Mouse (Mus musculus): ENCODE results near the gene Sytl3. TPM values are rescaled to one million over a fixed set of nuclear protein-coding genes. Genes with fewer than 3 reads are reported as not detected.
A peak's percentile ranks its signal among the peaks of the same experiment; 100 is the strongest.
"Not testable (repeated sequence)": the region's sequence is repeated elsewhere in the genome, so short reads cannot be mapped to it uniquely, and the experiment has no call there.

The Sytl3 gene
- polyA plus RNA-seq, 1 experiment from 2014 or later, result 0.43 TPM

DNA sequence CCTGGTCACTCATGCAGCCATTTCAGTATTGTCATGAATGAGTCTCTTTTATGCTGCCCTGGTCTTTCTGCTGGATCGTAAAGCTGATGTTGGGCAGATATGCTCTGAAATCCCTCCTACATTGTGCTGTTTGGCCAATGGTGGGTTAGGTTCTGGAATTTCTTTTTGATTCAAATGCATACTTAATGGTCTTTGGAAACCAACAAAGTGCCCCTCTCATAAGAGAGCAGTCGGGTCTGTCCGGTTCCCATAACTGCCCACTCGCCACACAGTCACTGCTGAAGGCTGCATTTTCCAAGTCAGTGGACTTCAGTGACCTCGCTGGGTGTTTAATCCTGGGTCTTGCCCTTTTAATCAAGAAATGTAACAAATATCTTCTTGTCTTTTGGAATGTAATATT, 24.8 kb downstream of the Sytl3 start:
- H3K9ac ChIP-seq (replicated peaks); H3K27ac ChIP-seq (replicated peaks); H3K9me3 ChIP-seq; H3K27me3 ChIP-seq; H3K4me2 ChIP-seq (replicated peaks); ATAC-seq (replicated peaks); H3K4me3 ChIP-seq; H3K36me3 ChIP-seq; H3K4me1 ChIP-seq: not testable (repeated sequence)
- WGBS, result 92% methylated on average over 1 of the region's 5 CpGs

DNA sequence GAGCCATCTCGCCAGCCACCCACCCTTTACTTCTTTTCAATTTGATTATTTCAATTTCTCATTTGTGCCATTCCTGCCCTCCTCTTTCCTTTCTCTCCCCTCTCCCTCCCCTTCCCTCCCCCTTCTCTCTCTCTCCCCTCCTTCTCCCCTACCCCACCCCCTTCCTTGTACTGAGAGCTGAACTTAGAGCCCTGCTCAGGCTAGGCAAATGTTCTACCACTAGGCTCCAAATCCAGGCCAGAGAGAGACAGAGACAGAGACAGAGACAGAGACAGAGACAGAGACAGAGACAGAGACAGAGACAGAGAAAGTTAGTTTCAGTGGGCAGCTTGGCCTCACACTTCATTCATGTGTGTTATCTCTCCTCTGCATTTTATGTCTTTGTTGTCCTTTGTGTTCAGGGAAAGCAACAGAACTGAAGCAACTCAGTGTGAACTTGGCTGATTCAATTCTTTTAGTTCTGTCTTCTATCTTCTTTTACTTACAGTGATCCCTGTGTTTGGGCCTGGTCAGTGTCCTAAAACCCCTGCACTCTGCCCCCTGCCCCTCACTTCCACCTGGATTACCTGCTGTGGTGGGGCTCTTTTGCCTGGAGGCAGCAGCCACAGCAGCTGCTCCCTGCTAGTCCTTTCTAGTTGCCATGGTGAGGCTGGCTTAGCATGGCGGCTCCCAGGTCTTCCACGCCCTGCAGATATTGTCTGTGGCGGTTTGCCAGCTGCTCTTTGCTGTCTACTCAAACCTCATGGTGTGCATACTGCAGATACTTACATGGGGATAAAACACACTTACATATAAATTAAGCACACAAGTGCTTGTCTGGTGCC, 25.8 kb downstream of the Sytl3 start:
- H3K27ac ChIP-seq (replicated peaks); H3K4me1 ChIP-seq; H3K36me3 ChIP-seq; H3K4me2 ChIP-seq (replicated peaks); H3K9ac ChIP-seq (replicated peaks); H3K4me3 ChIP-seq; H3K27me3 ChIP-seq; H3K9me3 ChIP-seq: not testable (repeated sequence)
- ATAC-seq (replicated peaks), result peak; percentile 90
- no CpG with 5 or more reads among the region's 4 CpGs for WGBS

DNA sequence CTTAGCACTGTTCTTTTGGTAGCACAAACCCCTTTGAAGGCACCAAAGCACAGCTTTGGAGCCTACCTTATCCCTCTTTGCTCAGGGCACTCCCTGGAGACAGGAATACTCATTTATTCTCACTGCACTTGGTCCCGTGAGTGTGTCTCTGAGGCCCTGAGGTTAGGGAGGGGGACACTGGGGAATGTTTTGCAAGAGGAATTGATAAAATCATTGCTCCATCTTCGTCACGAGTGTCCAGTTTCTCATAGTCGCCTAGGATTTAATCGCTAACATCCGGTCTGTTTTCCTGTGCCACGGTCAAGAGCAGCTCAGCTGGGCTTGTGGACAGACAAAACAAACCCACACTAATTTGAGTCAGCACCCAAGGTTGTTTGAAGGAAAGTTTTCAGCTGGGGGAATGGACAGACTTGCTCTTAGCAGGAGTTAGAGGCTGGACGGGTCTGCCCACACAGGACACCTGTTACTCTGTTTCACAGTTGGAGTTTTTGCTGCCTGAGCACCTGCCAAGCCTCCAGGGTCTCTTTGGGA, 26.5 kb downstream of the Sytl3 start:
- H3K9ac ChIP-seq (replicated peaks); H3K27me3 ChIP-seq; H3K4me1 ChIP-seq; H3K4me2 ChIP-seq (replicated peaks); H3K4me3 ChIP-seq; H3K9me3 ChIP-seq; H3K36me3 ChIP-seq; H3K27ac ChIP-seq (replicated peaks): not testable (repeated sequence)
- peak; percentile 41 for ATAC-seq (replicated peaks)
- 63% methylated on average over 4 of the region's 8 CpGs for WGBS

DNA sequence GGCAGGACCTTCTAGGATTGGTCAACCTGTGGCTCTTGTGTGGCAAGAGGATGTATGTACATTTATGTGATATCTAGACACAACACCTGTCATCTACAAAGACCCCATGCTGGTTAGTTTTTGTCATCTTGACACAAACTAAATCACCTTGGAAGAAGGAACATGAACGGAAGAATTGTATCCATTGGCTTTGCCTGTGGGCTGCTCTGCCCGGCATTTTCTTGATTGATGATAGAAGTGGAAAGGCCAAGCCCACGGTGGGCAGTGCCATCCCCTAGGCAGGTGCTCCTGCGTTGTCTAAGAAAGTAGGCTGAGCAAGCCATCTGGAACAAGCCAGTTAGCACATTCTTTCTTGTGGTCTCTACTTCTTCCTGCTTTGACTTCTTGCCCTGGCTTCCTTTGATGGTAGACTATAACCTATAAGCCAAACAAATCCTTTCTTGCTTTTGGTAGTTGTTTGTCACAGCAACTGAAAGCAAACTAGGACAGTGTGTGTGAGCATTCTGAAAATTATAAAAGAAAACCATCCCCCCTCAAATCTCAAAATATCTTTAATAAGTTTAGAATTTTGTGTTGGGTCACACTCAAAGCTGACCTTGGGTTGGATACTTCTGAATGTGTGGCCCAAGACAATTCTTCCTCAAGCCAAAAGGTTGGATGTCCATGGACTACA, 27.5 kb downstream of the Sytl3 start:
- not testable (repeated sequence) for H3K9ac ChIP-seq (replicated peaks); H3K4me2 ChIP-seq (replicated peaks); H3K27ac ChIP-seq (replicated peaks); H3K4me3 ChIP-seq; H3K36me3 ChIP-seq; H3K9me3 ChIP-seq; H3K4me1 ChIP-seq; H3K27me3 ChIP-seq; ATAC-seq (replicated peaks)
- WGBS, result 95% methylated on average over 2 of the region's 4 CpGs

DNA sequence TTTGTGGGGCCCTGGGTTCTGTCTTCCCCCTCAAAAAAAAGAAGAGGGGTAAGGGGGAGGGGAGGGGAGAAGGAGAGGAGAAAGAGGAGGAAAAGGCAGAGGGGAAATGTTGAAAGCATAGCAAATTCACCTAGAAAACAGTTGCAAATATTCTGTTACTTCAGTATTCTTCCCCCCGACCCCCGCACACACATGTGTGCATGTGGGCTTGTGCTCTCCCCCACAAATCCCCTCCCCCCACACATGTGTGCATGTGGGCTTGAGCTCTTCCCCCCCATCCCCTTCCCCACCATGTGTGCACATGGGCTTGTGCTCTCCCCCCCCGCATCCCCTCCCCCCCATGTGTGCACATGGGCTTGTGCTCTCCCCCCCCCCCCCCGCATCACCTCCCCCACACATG, 30.5 kb downstream of the Sytl3 start:
- not testable (repeated sequence) for H3K9me3 ChIP-seq; H3K27ac ChIP-seq (replicated peaks); H3K4me1 ChIP-seq; H3K36me3 ChIP-seq; H3K27me3 ChIP-seq; H3K9ac ChIP-seq (replicated peaks); H3K4me2 ChIP-seq (replicated peaks); ATAC-seq (replicated peaks); H3K4me3 ChIP-seq
- WGBS, result 86% methylated on average over 2 of the region's 4 CpGs

DNA sequence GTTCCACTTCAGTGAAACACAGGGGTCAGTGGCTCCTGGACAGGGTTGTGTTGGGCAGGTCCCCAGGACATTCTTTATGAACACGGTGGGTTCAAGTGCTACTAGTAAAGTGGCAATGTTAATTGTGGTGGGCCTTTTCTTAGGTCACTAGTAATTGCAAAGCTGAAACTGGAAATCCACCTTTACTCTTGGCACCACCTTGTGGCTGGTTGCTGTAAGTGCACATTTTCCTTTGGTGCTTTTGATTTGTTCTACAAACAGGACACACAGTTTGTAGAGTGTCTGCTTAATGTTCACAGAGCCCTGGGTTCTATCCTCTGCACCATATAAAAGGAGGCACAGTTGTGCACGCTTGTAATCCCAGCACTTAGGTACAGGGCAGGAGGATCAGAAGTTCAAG, 32.7 kb downstream of the Sytl3 start:
- H3K9me3 ChIP-seq; ATAC-seq (replicated peaks); H3K4me1 ChIP-seq; H3K36me3 ChIP-seq; H3K9ac ChIP-seq (replicated peaks); H3K4me3 ChIP-seq; H3K4me2 ChIP-seq (replicated peaks); H3K27ac ChIP-seq (replicated peaks); H3K27me3 ChIP-seq: not testable (repeated sequence)
- 9% methylated on average over 2 of the region's 2 CpGs for WGBS

DNA sequence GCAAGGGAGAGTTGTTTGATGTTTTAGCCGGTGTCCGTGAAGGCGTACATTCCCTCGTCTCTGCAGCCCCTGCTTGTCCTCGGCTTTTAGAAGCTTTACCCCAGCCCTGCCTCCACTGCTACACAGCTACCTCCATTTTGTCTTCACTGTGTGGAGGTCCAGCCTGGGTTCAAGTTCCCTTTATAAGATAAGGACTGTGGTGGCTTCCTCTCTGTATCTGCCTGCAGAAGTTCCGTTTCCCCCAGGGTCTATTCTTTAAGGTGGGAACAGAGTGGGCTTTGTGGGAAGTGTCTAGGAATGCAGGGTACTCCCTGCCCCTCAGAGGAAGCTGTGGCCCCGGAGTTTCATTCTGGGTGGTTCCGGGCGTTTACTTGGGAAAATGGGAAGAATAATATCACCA, 36.8 kb downstream of the Sytl3 start:
- H3K4me2 ChIP-seq (replicated peaks); H3K27me3 ChIP-seq; H3K36me3 ChIP-seq; H3K27ac ChIP-seq (replicated peaks); H3K4me1 ChIP-seq; ATAC-seq (replicated peaks); H3K4me3 ChIP-seq; H3K9ac ChIP-seq (replicated peaks); H3K9me3 ChIP-seq: not testable (repeated sequence)
- WGBS, result 82% methylated on average over 9 of the region's 9 CpGs

DNA sequence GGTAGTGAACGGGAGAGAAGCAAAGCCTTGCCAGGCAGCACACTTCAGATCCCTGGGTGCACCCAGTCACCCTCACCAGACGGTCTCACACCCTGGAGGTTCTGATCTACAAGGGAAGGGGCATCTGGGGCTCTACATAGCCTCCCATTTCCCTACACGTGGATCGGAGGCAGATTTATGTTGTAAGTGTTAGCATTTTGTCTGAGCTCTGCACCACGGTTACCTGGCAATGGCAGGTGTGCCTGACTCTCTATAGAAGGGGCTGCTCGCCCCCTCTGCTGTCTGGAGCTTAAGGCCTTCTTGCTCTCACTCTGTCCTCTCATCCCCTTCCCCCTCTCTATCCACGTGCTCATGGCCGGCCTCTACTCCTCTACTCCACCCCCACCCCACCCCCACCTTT, 37.6 kb downstream of the Sytl3 start:
- H3K36me3 ChIP-seq; ATAC-seq (replicated peaks); H3K9me3 ChIP-seq; H3K4me1 ChIP-seq; H3K9ac ChIP-seq (replicated peaks); H3K4me2 ChIP-seq (replicated peaks); H3K27ac ChIP-seq (replicated peaks); H3K4me3 ChIP-seq; H3K27me3 ChIP-seq: not testable (repeated sequence)
- 61% methylated on average over 8 of the region's 8 CpGs for WGBS

DNA sequence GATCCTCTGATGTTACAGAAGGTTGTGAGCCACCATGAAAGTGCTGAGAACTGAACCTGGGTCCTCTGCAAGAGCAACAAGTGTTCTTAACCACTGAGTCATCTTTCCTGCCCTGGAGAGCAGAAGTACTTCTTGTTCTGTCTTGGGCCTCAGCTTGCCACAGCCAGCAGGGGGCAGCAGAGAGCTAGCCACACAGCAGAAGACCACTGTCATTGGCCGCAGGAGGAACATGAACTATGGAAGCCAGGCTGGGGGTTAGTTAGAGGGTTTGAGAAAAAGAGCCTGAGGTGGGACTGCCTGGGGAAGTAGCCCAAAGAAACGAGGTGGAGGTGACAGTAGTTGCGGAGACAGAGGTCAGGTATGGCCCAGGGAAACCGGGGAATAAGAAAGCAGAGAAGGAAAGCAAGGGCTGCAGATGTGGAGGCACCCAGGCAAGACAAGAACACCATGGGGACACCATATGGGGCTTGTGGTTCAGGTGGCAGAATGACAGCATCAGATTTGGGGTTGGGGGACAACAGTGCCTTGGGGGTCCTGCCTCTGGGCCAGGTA, 38.4 kb downstream of the Sytl3 start:
- WGBS, result 21% methylated on average over 4 of the region's 4 CpGs

DNA sequence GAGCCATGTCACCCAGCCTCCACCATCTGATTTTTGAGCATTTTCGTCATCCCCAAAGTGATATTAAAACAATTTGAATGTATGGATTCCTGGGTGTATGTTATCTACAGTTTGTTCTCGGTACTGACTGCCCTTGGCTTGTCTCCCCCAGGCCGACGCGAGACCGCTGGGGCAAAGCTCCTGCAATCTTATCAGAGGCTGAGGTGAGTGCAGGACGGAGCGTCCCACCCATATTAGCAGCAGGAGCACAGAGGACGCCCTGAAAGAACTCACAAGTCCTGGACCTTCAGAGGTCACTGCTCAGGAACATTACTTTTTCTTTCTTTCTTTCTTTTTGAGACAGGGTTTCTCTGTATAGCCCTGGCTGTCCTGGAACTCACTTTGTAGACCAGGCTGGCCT, 40.6 kb downstream of the Sytl3 start:
- not testable (repeated sequence) for H3K4me3 ChIP-seq; ATAC-seq (replicated peaks); H3K9me3 ChIP-seq; H3K4me1 ChIP-seq; H3K36me3 ChIP-seq; H3K27ac ChIP-seq (replicated peaks); H3K4me2 ChIP-seq (replicated peaks); H3K9ac ChIP-seq (replicated peaks); H3K27me3 ChIP-seq
- 95% methylated on average over 9 of the region's 9 CpGs for WGBS

More for the DNA sequence above, 38.4 kb downstream of the Sytl3 start:
- not testable (repeated sequence) for H3K9ac ChIP-seq (replicated peaks); H3K27me3 ChIP-seq; H3K36me3 ChIP-seq; H3K9me3 ChIP-seq; H3K27ac ChIP-seq (replicated peaks); H3K4me3 ChIP-seq; H3K4me1 ChIP-seq; H3K4me2 ChIP-seq (replicated peaks)
- ATAC-seq (replicated peaks), result peak; percentile 74

DNA sequence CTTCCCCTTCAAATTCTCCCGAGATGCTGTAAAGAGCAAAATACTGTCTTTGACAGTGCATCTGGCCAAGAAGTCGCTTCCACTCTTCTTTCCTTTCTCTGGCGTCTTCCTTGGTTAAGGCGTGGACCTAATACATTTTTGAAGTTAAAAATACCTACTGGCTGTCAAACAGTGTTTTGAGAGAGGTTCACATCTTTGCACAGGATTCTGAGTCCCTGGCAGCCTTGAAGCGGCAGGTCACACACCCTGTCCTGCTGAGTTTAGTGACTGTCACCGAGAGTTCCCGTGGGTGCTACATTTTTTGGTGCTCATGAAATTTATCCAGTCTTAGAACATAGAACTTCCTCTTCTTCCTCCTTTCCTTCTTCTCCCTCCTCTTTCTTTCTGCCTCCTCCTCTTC, 41.2 kb downstream of the Sytl3 start:
- H3K9me3 ChIP-seq; H3K27ac ChIP-seq (replicated peaks); H3K27me3 ChIP-seq; H3K4me3 ChIP-seq; ATAC-seq (replicated peaks); H3K9ac ChIP-seq (replicated peaks); H3K36me3 ChIP-seq; H3K4me2 ChIP-seq (replicated peaks); H3K4me1 ChIP-seq: not testable (repeated sequence)
- WGBS, result 79% methylated on average over 4 of the region's 7 CpGs

DNA sequence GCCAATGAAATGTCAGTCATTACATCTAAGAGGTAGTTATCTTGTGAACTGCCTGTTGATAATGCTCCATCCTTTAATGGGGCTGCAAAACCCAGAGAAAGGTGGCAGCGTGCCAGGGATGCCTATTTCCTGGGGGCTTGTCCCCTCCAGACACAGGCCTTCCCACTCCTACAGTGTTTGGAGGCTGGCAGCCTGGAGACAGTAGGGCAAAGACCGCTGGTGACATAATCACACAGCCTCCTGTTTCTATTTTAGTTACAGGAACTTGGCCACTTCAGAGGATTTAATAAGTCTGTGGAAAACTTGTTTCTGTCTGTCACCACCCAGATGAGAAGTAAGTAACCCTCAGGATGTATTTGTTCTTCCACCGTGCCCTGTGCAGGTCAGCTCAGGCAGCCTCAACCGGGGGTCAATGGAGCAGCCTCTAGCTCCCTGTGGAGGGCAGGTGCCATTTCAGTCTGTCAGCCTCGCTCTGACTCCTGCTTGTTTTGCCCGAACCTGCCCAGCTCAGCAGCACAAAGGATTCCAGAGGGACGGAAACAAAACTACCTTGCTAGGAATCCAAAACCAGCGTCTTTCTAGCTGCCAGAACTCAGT, 43.8 kb downstream of the Sytl3 start:
- ATAC-seq (replicated peaks), result peak; percentile 55
- 27% methylated on average over 2 of the region's 8 CpGs for WGBS

More for the DNA sequence above, 43.8 kb downstream of the Sytl3 start:
- H3K27ac ChIP-seq (replicated peaks); H3K4me3 ChIP-seq; H3K9ac ChIP-seq (replicated peaks); H3K27me3 ChIP-seq; H3K4me1 ChIP-seq; H3K36me3 ChIP-seq; H3K9me3 ChIP-seq; H3K4me2 ChIP-seq (replicated peaks): not testable (repeated sequence)
